ENCODE assay signal across 8 mouse cellular contexts in genomic region chr9:21356981-21357718, GRCm38 (mm10). TPM values are rescaled to one million over a fixed set of nuclear protein-coding genes. Genes with fewer than 3 reads are reported as not detected.
DNase-seq lines count a peak whose midpoint lies in the region; ATAC-seq and TF ChIP-seq lines count a peak whose summit lies in the region.

No protein-coding gene starts in this region.

- H3K9me3 ChIP-seq in E14TG2a.4 (ENCODE audit: low read length), result no peaks in the 10 kb centered on the region
- no peaks in the 10 kb centered on the region for H3K9me3 ChIP-seq in embryonic facial prominence, embryonic 14.5 days (ENCODE audit: control insufficient read depth, low read length)
- no peaks in the 10 kb centered on the region for H3K9me3 ChIP-seq in neural tube, embryonic 15.5 days (replicated peaks)

- H3K4me1 ChIP-seq in E14TG2a.4 (replicated peaks; ENCODE audit: low read depth, low read length), result peaks cover 31% of the 10 kb centered on the region
- H3K4me1 ChIP-seq in embryonic facial prominence, embryonic 14.5 days (ENCODE audit: control insufficient read depth, insufficient read depth, low read length), result peaks cover 11% of the 10 kb centered on the region
- H3K4me1 ChIP-seq in neural tube, embryonic 15.5 days, result no peaks in the 10 kb centered on the region

- peak; percentile 30 for DNase-seq in adrenal gland, postnatal 25 days
- peak; percentile 85 for DNase-seq in embryonic facial prominence, embryonic 14.5 days (ENCODE audit: low spot score)
- peak; percentile 66 to 69 for DNase-seq in layer of hippocampus, adult 2 months (ENCODE audit: low spot score in 2 of 2)
- peak; percentile 62 to 73 for DNase-seq in lung, adult 18-20 months
- peak; percentile 35 to 52 for DNase-seq in thymus, postnatal 36 days

- whole genome bisulfite sequencing in embryonic facial prominence, embryonic 14.5 days, result 7% methylated on average over 1 of the region's 1 CpGs
- 0% methylated on average over 1 of the region's 1 CpGs for WGBS in neural tube, embryonic 15.5 days

- no peak overlapping the region for H3K27ac ChIP-seq in embryonic facial prominence, embryonic 14.5 days (replicated peaks; ENCODE audit: low read depth, low read length)
- no peak overlapping the region for H3K27ac ChIP-seq in layer of hippocampus, adult 2 months
- H3K27ac ChIP-seq in neural tube, embryonic 15.5 days (replicated peaks), result no peak overlapping the region

- peak; percentile 98 for TF ChIP-seq CTCF in E14TG2a.4 (conservative IDR thresholded peaks at IDR 0.05; ENCODE audit: low read length)
- TF ChIP-seq CTCF in layer of hippocampus, adult 2 months (conservative IDR thresholded peaks at IDR 0.05), result peak; percentile 82

- no peak overlapping the region for H3K4me3 ChIP-seq in E14TG2a.4 (replicated peaks; ENCODE audit: low read length)
- H3K4me3 ChIP-seq in embryonic facial prominence, embryonic 14.5 days (ENCODE audit: low read depth, low read length), result no peak overlapping the region
- H3K4me3 ChIP-seq in layer of hippocampus, adult 2 months, result no peak overlapping the region
- H3K4me3 ChIP-seq in neural tube, embryonic 15.5 days (replicated peaks), result no peak overlapping the region

- H3K9ac ChIP-seq in embryonic facial prominence, embryonic 14.5 days (ENCODE audit: low read depth, low read length), result no peak overlapping the region
- no peak overlapping the region for H3K9ac ChIP-seq in neural tube, embryonic 15.5 days (replicated peaks)

- ATAC-seq in embryonic facial prominence, embryonic 14.5 days (ENCODE audit: low read depth), result peak; percentile 63
- ATAC-seq in hematopoietic stem cell, adult 5-6 weeks (replicated peaks in 1 of 2; ENCODE audit: insufficient read depth in 1 of 2, low FRiP score in 2 of 2, low TSS enrichment in 1 of 2, low read depth in 1 of 2, poor library complexity in 2 of 2, severe bottlenecking in 2 of 2), result peak; percentile 72; a peak in 3 of 4 replicates
- peak; percentile 45 for ATAC-seq in neural tube, embryonic 15.5 days (ENCODE audit: low FRiP score)

- H3K36me3 ChIP-seq in E14TG2a.4 (ENCODE audit: insufficient read depth, low read length), result peaks cover 20% of the 10 kb centered on the region
- peaks cover 27% of the 10 kb centered on the region for H3K36me3 ChIP-seq in embryonic facial prominence, embryonic 14.5 days (ENCODE audit: control insufficient read depth, insufficient read depth, low read length)
- peaks cover 30% of the 10 kb centered on the region for H3K36me3 ChIP-seq in neural tube, embryonic 15.5 days

- H3K27me3 ChIP-seq in E14TG2a.4 (ENCODE audit: insufficient read depth, low read length), result peaks cover 4% of the 10 kb centered on the region
- H3K27me3 ChIP-seq in embryonic facial prominence, embryonic 14.5 days (replicated peaks; ENCODE audit: control insufficient read depth, insufficient read depth, low read length), result no peaks in the 10 kb centered on the region
- H3K27me3 ChIP-seq in neural tube, embryonic 15.5 days (replicated peaks), result peaks cover 10% of the 10 kb centered on the region; the same call in 1 of the 2 replicates

- no peak overlapping the region for H3K4me2 ChIP-seq in embryonic facial prominence, embryonic 14.5 days (ENCODE audit: low read depth, low read length)
- H3K4me2 ChIP-seq in neural tube, embryonic 15.5 days, result no peak overlapping the region

RNA-seq across cellular contexts. Expression of gene Ilf3, which starts 10.5 kb away (rescaled TPM):
- total RNA-seq in adrenal gland, postnatal 25 days (2021), result 68.9 and 69.5 TPM in 2 replicates
- 139 and 177 TPM in 2 replicates for polyA plus RNA-seq in embryonic facial prominence, embryonic 14.5 days (2014; fragmentation: Nextera tagmentation; extraction: Ambion mirVana)
- 98.6 and 163 TPM in 2 replicates for total RNA-seq in hematopoietic stem cell, adult 5-6 weeks (2017)
- total RNA-seq in layer of hippocampus, adult 2 months (2021), result 100 to 1,000 TPM; 106 to 108 TPM
- 189 and 205 TPM in 2 replicates for polyA plus RNA-seq in neural tube, embryonic 15.5 days (2015; fragmentation: Nextera tagmentation; extraction: Ambion mirVana)

RNA-seq across cellular contexts. Expression of gene Slc44a2, which starts 36.7 kb away (rescaled TPM):
- 31.8 and 46.3 TPM in 2 replicates for total RNA-seq in adrenal gland, postnatal 25 days (2021)
- polyA plus RNA-seq in embryonic facial prominence, embryonic 14.5 days (2014; fragmentation: Nextera tagmentation; extraction: Ambion mirVana), result 111 and 132 TPM in 2 replicates
- 65.7 and 97.9 TPM in 2 replicates for total RNA-seq in hematopoietic stem cell, adult 5-6 weeks (2017)
- 10 to 100 TPM; 50.7 to 52.6 TPM for total RNA-seq in layer of hippocampus, adult 2 months (2021)
- 68.4 and 79.7 TPM in 2 replicates for polyA plus RNA-seq in neural tube, embryonic 15.5 days (2015; fragmentation: Nextera tagmentation; extraction: Ambion mirVana)

RNA-seq across cellular contexts. Expression of gene Ap1m2, which starts 45.0 kb away (rescaled TPM):
- not detected in 2 replicates for total RNA-seq in adrenal gland, postnatal 25 days (2021)
- polyA plus RNA-seq in embryonic facial prominence, embryonic 14.5 days (2014; fragmentation: Nextera tagmentation; extraction: Ambion mirVana), result 20.8 and 22.7 TPM in 2 replicates
- total RNA-seq in hematopoietic stem cell, adult 5-6 weeks (2017), result 0.56 TPM in 1 of 2 replicates, not detected in the other
- total RNA-seq in layer of hippocampus, adult 2 months (2021), result under 1 TPM; 0.41 to 0.76 TPM
- 2.5 and 12.1 TPM in 2 replicates for polyA plus RNA-seq in neural tube, embryonic 15.5 days (2015; fragmentation: Nextera tagmentation; extraction: Ambion mirVana)

RNA-seq across cellular contexts. Expression of gene Qtrt1, which starts 54.5 kb away (rescaled TPM):
- 17.0 and 25.1 TPM in 2 replicates for total RNA-seq in adrenal gland, postnatal 25 days (2021)
- polyA plus RNA-seq in embryonic facial prominence, embryonic 14.5 days (2014; fragmentation: Nextera tagmentation; extraction: Ambion mirVana), result 36.9 and 49.4 TPM in 2 replicates
- 19.3 and 23.4 TPM in 2 replicates for total RNA-seq in hematopoietic stem cell, adult 5-6 weeks (2017)
- total RNA-seq in layer of hippocampus, adult 2 months (2021), result 10 to 100 TPM; 31.2 to 46.2 TPM
- polyA plus RNA-seq in neural tube, embryonic 15.5 days (2015; fragmentation: Nextera tagmentation; extraction: Ambion mirVana), result 47.6 and 55.6 TPM in 2 replicates

Comparison
In these comparisons a context has a peak if more than half of its experiments do, and no peak if none do; other contexts are left out.
1. DNase-seq: peak in every context shown above with its lines; median percentile 85 in embryonic facial prominence, embryonic 14.5 days; 68 in layer of hippocampus, adult 2 months; 68 in lung, adult 18-20 months; 44 in thymus, postnatal 36 days; 30 in adrenal gland, postnatal 25 days.